Mouse (Mus musculus): ENCODE data around the gene Tor1a. TPM values are rescaled to one million over a fixed set of nuclear protein-coding genes. Genes with fewer than 3 reads are reported as not detected.

The Tor1a gene
- 2.7 TPM for polyA plus RNA-seq (2014; fragmentation: Illumina TruSeq; extraction: RNeasy Lipid Tissue Mini Kit (QIAGEN cat#74804); ENCODE audit: low read depth, low replicate concordance)

DNA sequence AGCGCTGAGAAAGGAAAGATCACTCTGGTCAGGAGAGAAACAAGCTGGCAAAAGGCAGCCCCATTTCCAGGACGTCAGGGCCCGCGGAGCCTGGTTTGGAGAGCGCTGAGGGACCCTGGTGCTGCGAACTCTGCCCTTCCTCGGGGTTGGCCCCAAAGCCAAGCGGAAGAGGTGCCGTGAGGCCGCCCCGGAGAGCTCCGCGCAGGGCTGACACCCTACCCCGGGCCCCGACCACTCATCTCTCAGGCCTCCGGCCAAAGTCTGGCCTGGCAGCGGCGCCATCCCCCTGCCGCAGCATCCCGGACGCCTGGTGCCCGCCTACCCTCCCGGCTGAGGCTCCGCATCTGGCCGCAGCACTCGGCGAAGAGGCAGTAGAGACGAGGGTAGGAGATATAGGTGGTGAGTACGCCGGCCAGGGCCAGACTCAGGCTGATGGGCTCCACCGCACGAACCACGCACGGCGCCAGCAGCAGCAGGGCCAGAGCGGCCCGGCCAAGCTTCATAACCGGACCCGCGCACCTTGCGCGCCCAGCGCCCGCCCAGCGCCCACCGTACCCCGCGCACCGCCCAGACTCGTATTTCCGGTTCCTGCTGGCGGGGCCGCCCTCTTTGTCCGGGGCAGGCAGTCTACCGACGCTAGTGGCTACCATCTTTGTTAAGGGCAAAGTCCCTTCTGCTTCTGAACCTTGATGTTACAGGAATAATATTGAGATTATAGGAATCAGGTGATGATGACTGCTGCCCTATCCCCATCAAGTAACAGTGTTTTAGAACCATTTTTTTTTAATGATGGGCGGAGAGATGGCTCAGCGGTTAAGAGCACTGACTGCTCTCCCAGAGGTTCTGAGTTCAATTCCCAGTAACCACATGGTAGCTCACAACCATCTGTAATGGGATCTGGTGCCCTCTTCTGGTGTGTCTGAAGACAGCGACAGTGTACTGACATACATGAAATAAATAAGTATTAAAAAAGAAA is at the start of gene Tor1a:
TSS of gene Tor1a (minus strand) at position 582 of the 976 bp plus-strand sequence.

GRCm38 (mm10) chr2:30981790-30982513 is 14.2 kb upstream of the Tor1a start, which contains the start of the genes BC005624 and Usp20:
BC005624 (minus strand) TSS chr2:30982201.
Usp20 (plus strand) TSS chr2:30982279.

GRCm38 (mm10) chr2:30952824-30953490 is 14.8 kb downstream of the Tor1a start, which contains the start of gene Tor1b:
Tor1b (plus strand) TSS chr2:30952959.

GRCm38 (mm10) chr2:30929483-30930045 is 38.2 kb downstream of the Tor1a start, which contains the start of gene Ptges:
Ptges (minus strand) TSS chr2:30929863.

Other genes starting within 250 kb of the Tor1a start
- gene 1700001O22Rik, start 164.3 kb downstream of the Tor1a start, polyA plus RNA-seq (2014; fragmentation: Illumina TruSeq; extraction: RNeasy Lipid Tissue Mini Kit (QIAGEN cat#74804); ENCODE audit: low read depth, low replicate concordance), result 38.4 TPM
- 2.3 TPM for gene Ntmt1, start 160.1 kb downstream of the Tor1a start, polyA plus RNA-seq (2014; fragmentation: Illumina TruSeq; extraction: RNeasy Lipid Tissue Mini Kit (QIAGEN cat#74804); ENCODE audit: low read depth, low replicate concordance)
- 0.38 TPM for gene Asb6, start 137.6 kb downstream of the Tor1a start, polyA plus RNA-seq (2014; fragmentation: Illumina TruSeq; extraction: RNeasy Lipid Tissue Mini Kit (QIAGEN cat#74804); ENCODE audit: low read depth, low replicate concordance)
- not detected for gene Prrx2, start 133.0 kb downstream of the Tor1a start, polyA plus RNA-seq (2014; fragmentation: Illumina TruSeq; extraction: RNeasy Lipid Tissue Mini Kit (QIAGEN cat#74804); ENCODE audit: low read depth, low replicate concordance)
- 0.67 TPM for gene Ptges, start 38.1 kb downstream of the Tor1a start, polyA plus RNA-seq (2014; fragmentation: Illumina TruSeq; extraction: RNeasy Lipid Tissue Mini Kit (QIAGEN cat#74804); ENCODE audit: low read depth, low replicate concordance)
- 9.0 TPM for gene Tor1b, start 15.0 kb downstream of the Tor1a start, polyA plus RNA-seq (2014; fragmentation: Illumina TruSeq; extraction: RNeasy Lipid Tissue Mini Kit (QIAGEN cat#74804); ENCODE audit: low read depth, low replicate concordance)
- gene BC005624, start 14.3 kb upstream of the Tor1a start, polyA plus RNA-seq (2014; fragmentation: Illumina TruSeq; extraction: RNeasy Lipid Tissue Mini Kit (QIAGEN cat#74804); ENCODE audit: low read depth, low replicate concordance), result 12.4 TPM
- gene Usp20, start 14.3 kb upstream of the Tor1a start, polyA plus RNA-seq (2014; fragmentation: Illumina TruSeq; extraction: RNeasy Lipid Tissue Mini Kit (QIAGEN cat#74804); ENCODE audit: low read depth, low replicate concordance), result 4.7 TPM
- 9.1 TPM for gene Fnbp1, start 174.1 kb upstream of the Tor1a start, polyA plus RNA-seq (2014; fragmentation: Illumina TruSeq; extraction: RNeasy Lipid Tissue Mini Kit (QIAGEN cat#74804); ENCODE audit: low read depth, low replicate concordance)
- gene Gpr107, start 184.4 kb upstream of the Tor1a start, polyA plus RNA-seq (2014; fragmentation: Illumina TruSeq; extraction: RNeasy Lipid Tissue Mini Kit (QIAGEN cat#74804); ENCODE audit: low read depth, low replicate concordance), result 49.4 TPM

All from testis, adult 10 weeks (tissue).